Mouse (Mus musculus): ENCODE data around the gene Wdr4. TPM values are rescaled to one million over a fixed set of nuclear protein-coding genes. Genes with fewer than 3 reads are reported as not detected.

The Wdr4 gene
- polyA plus RNA-seq, 1 experiment from 2014 or later: 49.1 TPM

DNA sequence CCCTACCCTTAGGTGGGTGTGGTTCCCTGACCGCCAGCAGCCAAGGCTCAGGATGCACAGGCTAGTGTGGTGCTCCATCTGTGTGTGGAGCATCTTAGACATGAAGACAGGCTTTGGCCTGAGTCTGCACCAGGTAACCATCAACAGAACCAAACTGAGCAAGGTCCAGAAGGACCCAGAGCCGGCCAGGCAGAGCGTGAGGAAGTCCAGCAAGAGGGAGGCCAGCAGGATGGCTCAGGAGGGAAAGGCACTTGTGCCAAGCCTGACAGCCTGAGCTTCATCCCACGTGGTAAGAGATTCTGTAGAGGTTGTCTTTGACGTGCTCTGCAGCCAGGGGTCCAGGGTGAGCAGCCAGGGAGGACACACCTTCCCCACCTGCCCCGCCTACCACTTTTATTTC is 22.1 kb downstream of the Wdr4 start:
- no peak for DNase-seq (ENCODE audit: low spot score)
- H3K4me1 ChIP-seq (replicated peaks; ENCODE audit: control insufficient read depth, insufficient read depth, low read length): no peaks in the 10 kb centered on the region
- no peak overlapping the region for H3K4me3 ChIP-seq (ENCODE audit: low read depth, low read length)
- no peak for ATAC-seq (replicated peaks; ENCODE audit: low FRiP score, low TSS enrichment, low read depth)
- H3K9ac ChIP-seq (ENCODE audit: low read length): no peak overlapping the region
- no peak overlapping the region for H3K27ac ChIP-seq (ENCODE audit: low read depth)
- no peaks in the 10 kb centered on the region for H3K27me3 ChIP-seq (replicated peaks; ENCODE audit: control insufficient read depth, insufficient read depth, low read length)
- H3K4me2 ChIP-seq (ENCODE audit: low read length): no peak overlapping the region
- no peaks in the 10 kb centered on the region for H3K9me3 ChIP-seq (ENCODE audit: control insufficient read depth, low read length)
- H3K36me3 ChIP-seq (ENCODE audit: control insufficient read depth, insufficient read depth, low read length): peaks cover 70% of the 10 kb centered on the region
- 87% methylated on average over 6 of the region's 6 CpGs for WGBS

DNA sequence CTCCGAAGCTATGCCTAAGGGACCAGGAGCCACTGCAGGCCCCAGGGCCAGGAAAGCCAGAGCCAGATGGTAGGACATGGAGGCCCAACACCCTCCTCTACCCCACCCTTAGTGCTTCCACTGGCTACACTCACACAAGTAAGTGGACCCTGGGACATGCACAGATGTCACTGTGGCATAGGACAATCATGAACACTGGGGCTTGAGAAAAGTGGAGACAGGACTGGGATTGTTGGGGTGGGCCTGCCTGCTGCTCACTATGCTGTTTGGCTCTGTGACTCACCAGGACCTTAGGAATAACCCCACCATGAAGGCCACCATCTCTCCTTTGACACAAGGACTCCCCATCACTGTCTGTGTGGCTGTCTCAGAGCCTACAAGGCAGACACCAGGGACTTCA is 24.8 kb downstream of the Wdr4 start:
- no peak overlapping the region for H3K27ac ChIP-seq (ENCODE audit: low read depth)
- no peaks in the 10 kb centered on the region for H3K4me1 ChIP-seq (replicated peaks; ENCODE audit: control insufficient read depth, insufficient read depth, low read length)
- no peaks in the 10 kb centered on the region for H3K9me3 ChIP-seq (ENCODE audit: control insufficient read depth, low read length)
- H3K36me3 ChIP-seq (ENCODE audit: control insufficient read depth, insufficient read depth, low read length): peaks cover 47% of the 10 kb centered on the region
- WGBS: 89% methylated on average over 1 of the region's 1 CpGs
- no peak overlapping the region for H3K4me2 ChIP-seq (ENCODE audit: low read length)
- no peak for DNase-seq (ENCODE audit: low spot score)
- no peak overlapping the region for H3K9ac ChIP-seq (ENCODE audit: low read length)
- no peak overlapping the region for H3K4me3 ChIP-seq (ENCODE audit: low read depth, low read length)
- ATAC-seq (replicated peaks; ENCODE audit: low FRiP score, low TSS enrichment, low read depth): no peak
- H3K27me3 ChIP-seq (replicated peaks; ENCODE audit: control insufficient read depth, insufficient read depth, low read length): no peaks in the 10 kb centered on the region

GRCm38 (mm10) chr17:31492416-31492815 is 27.4 kb downstream of the Wdr4 start:
- Histone ChIP-seq H3K36me3 (ENCODE audit: control insufficient read depth, insufficient read depth, low read length) (peaks cover 22% of the 10 kb centered on the region), H3K9ac (ENCODE audit: low read length) (no peak overlapping the region), H3K4me3 (ENCODE audit: low read depth, low read length) (no peak overlapping the region), H3K9me3 (ENCODE audit: control insufficient read depth, low read length) (no peaks in the 10 kb centered on the region), H3K27ac (ENCODE audit: low read depth) (no peak overlapping the region), H3K4me2 (ENCODE audit: low read length) (no peak overlapping the region), H3K4me1 (replicated peaks; ENCODE audit: control insufficient read depth, insufficient read depth, low read length) (no peaks in the 10 kb centered on the region; the same call in 1 of the 2 replicates), H3K27me3 (replicated peaks; ENCODE audit: control insufficient read depth, insufficient read depth, low read length) (no peaks in the 10 kb centered on the region)
- WGBS: 0% methylated on average over 2 of the region's 2 CpGs
- ATAC-seq (replicated peaks; ENCODE audit: low FRiP score, low TSS enrichment, low read depth) (peak; percentile 79), DNase-seq (ENCODE audit: low spot score) (peak; percentile 90)

GRCm38 (mm10) chr17:31491355-31491754 is 28.4 kb downstream of the Wdr4 start:
- H3K4me1 ChIP-seq (replicated peaks; ENCODE audit: control insufficient read depth, insufficient read depth, low read length): no peaks in the 10 kb centered on the region; the same call in 1 of the 2 replicates
- no peaks in the 10 kb centered on the region for H3K27me3 ChIP-seq (replicated peaks; ENCODE audit: control insufficient read depth, insufficient read depth, low read length)
- H3K27ac ChIP-seq (ENCODE audit: low read depth): no peak overlapping the region
- no peak overlapping the region for H3K4me3 ChIP-seq (ENCODE audit: low read depth, low read length)
- peaks cover 12% of the 10 kb centered on the region for H3K36me3 ChIP-seq (ENCODE audit: control insufficient read depth, insufficient read depth, low read length)
- H3K9ac ChIP-seq (ENCODE audit: low read length): no peak overlapping the region
- H3K9me3 ChIP-seq (ENCODE audit: control insufficient read depth, low read length): no peaks in the 10 kb centered on the region
- H3K4me2 ChIP-seq (ENCODE audit: low read length): no peak overlapping the region
- DNase-seq (ENCODE audit: low spot score): no peak
- no peak for ATAC-seq (replicated peaks; ENCODE audit: low FRiP score, low TSS enrichment, low read depth)

- H3K36me3 ChIP-seq (ENCODE audit: control insufficient read depth, insufficient read depth, low read length): no peaks in the 10 kb centered on the region
- no peak overlapping the region for H3K9ac ChIP-seq (ENCODE audit: low read length)
- ATAC-seq (replicated peaks; ENCODE audit: low FRiP score, low TSS enrichment, low read depth) (peak; percentile 30; the same call in 1 of the 2 replicates), DNase-seq (ENCODE audit: low spot score) (no peak)
- H3K27ac ChIP-seq (ENCODE audit: low read depth): no peak overlapping the region
- peaks cover 2% of the 10 kb centered on the region; the same call in 1 of the 2 replicates for H3K4me1 ChIP-seq (replicated peaks; ENCODE audit: control insufficient read depth, insufficient read depth, low read length)
- no peaks in the 10 kb centered on the region for H3K9me3 ChIP-seq (ENCODE audit: control insufficient read depth, low read length)
- 38% methylated on average over 6 of the region's 6 CpGs for WGBS
- H3K4me2 ChIP-seq (ENCODE audit: low read length): no peak overlapping the region
- H3K27me3 ChIP-seq (replicated peaks; ENCODE audit: control insufficient read depth, insufficient read depth, low read length): no peaks in the 10 kb centered on the region
- H3K4me3 ChIP-seq (ENCODE audit: low read depth, low read length): no peak overlapping the region
Measured at GRCm38 (mm10) chr17:31487433-31488060, 32.2 kb downstream of the Wdr4 start.

DNA sequence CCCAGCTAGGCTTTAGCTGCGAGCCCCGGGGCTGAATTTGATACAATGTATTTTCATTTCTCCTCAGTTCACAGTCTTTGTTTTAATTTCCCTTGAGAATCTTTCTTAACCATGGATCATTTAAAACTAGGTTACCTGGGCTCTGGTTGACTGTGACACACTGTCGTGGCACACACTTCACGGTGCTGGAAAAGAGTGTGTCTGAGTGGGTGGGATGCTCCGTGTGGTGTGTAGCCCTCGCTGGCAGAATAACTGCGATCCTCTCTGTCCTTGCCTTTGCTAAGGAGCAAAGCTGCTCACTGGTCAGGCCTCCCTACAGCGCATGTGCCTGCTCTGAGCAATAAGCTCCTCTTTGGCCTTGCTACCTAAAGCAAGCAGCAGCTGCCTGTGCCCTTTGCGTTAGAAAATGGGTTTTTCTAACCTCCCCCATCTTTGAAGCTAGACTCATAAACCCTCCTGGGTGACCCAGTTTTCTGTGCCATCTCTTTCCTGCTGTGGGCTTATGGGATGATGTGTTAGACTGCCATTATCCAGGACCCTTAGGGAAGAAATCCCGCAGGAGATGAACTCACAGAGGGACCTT is 33.1 kb downstream of the Wdr4 start:
- H3K27ac ChIP-seq (ENCODE audit: low read depth): no peak overlapping the region
- ATAC-seq (replicated peaks; ENCODE audit: low FRiP score, low TSS enrichment, low read depth) (no peak), DNase-seq (ENCODE audit: low spot score) (no peak)
- H3K4me2 ChIP-seq (ENCODE audit: low read length): no peak overlapping the region
- no peaks in the 10 kb centered on the region for H3K9me3 ChIP-seq (ENCODE audit: control insufficient read depth, low read length)
- peaks cover 8% of the 10 kb centered on the region; the same call in 1 of the 2 replicates for H3K4me1 ChIP-seq (replicated peaks; ENCODE audit: control insufficient read depth, insufficient read depth, low read length)
- no peaks in the 10 kb centered on the region for H3K27me3 ChIP-seq (replicated peaks; ENCODE audit: control insufficient read depth, insufficient read depth, low read length)
- H3K4me3 ChIP-seq (ENCODE audit: low read depth, low read length): no peak overlapping the region
- no peaks in the 10 kb centered on the region for H3K36me3 ChIP-seq (ENCODE audit: control insufficient read depth, insufficient read depth, low read length)
- H3K9ac ChIP-seq (ENCODE audit: low read length): no peak overlapping the region
- 73% methylated on average over 10 of the region's 10 CpGs for WGBS

DNA sequence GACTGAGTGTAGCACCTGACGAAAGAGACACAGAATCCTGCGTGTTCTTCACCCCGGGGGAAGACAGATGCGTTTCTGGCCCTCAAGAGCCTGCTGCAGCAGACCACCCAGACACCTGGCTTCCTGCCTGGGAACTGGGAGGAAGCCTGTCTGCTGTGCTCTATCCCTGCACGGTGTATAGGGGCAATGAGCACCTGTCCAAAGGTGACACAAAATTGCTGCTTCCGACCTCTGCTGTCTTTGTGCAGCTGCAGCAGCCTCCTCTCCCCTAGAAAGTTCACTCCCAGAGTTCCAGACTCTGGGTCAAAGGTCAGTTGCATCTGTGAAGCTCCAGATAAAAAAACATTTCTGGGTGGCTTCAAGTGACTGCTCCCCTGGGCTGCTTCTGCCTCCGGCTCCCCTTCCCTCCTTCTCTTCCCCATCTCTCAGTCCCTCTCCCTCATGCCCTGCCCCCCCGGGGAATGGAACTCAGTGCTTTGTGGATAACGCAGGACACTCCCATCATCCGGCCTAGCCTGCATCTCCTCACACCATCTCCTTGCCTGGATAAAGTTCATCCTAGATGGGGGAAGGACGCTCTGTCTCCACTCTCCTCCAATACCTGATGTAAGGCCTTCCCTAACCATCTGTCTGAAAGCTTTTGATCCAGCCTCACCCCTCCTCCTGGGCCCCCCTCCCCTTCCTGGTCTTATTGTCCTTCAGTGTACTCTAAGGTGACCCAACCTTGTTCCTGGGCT is 40.5 kb downstream of the Wdr4 start:
- Histone ChIP-seq H3K9me3 (ENCODE audit: control insufficient read depth, low read length) (no peaks in the 10 kb centered on the region), H3K27ac (ENCODE audit: low read depth) (no peak overlapping the region), H3K27me3 (replicated peaks; ENCODE audit: control insufficient read depth, insufficient read depth, low read length) (no peaks in the 10 kb centered on the region), H3K36me3 (ENCODE audit: control insufficient read depth, insufficient read depth, low read length) (peaks cover 15% of the 10 kb centered on the region), H3K4me2 (ENCODE audit: low read length) (no peak overlapping the region), H3K9ac (ENCODE audit: low read length) (no peak overlapping the region), H3K4me3 (ENCODE audit: low read depth, low read length) (no peak overlapping the region), H3K4me1 (replicated peaks; ENCODE audit: control insufficient read depth, insufficient read depth, low read length) (peaks cover 11% of the 10 kb centered on the region; the same call in 1 of the 2 replicates)
- WGBS: 29% methylated on average over 11 of the region's 11 CpGs
- ATAC-seq (replicated peaks; ENCODE audit: low FRiP score, low TSS enrichment, low read depth) (peak; percentile 29; the same call in 1 of the 2 replicates), DNase-seq (ENCODE audit: low spot score) (no peak)

DNA sequence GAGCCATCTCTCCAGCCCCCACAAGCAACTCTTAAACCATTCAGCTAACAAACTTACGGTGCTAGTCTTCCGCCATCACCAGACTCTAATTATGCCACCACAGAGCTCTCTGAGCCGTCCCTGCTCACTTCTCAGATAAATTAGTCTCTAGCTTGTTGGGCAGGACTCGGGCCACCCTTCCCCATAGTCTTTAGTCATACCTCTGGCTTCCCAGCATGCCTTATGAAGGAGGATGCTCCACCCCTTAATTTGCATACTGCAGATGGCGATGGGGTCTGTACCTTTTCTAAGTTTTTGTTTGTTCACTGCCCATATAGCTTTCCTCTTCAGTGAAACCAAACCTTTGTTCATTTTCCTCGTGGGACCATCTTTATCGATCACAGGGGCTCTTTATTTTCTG is 41.2 kb downstream of the Wdr4 start:
- DNase-seq (ENCODE audit: low spot score) (no peak), ATAC-seq (replicated peaks; ENCODE audit: low FRiP score, low TSS enrichment, low read depth) (no peak)
- Histone ChIP-seq H3K4me1 (replicated peaks; ENCODE audit: control insufficient read depth, insufficient read depth, low read length) (peaks cover 11% of the 10 kb centered on the region; the same call in 1 of the 2 replicates), H3K4me2 (ENCODE audit: low read length) (no peak overlapping the region), H3K36me3 (ENCODE audit: control insufficient read depth, insufficient read depth, low read length) (peaks cover 22% of the 10 kb centered on the region), H3K9ac (ENCODE audit: low read length) (no peak overlapping the region), H3K27me3 (replicated peaks; ENCODE audit: control insufficient read depth, insufficient read depth, low read length) (no peaks in the 10 kb centered on the region), H3K9me3 (ENCODE audit: control insufficient read depth, low read length) (no peaks in the 10 kb centered on the region), H3K4me3 (ENCODE audit: low read depth, low read length) (no peak overlapping the region), H3K27ac (ENCODE audit: low read depth) (no peak overlapping the region)
- WGBS: 64% methylated on average over 7 of the region's 7 CpGs

Measured in intestine, embryonic 14.5 days (tissue).